Mouse (Mus musculus) naive thymus-derived CD4-positive, alpha-beta T cell, adult 5 months (primary cell): ENCODE results near the gene Wipf1. TPM values are rescaled to one million over a fixed set of nuclear protein-coding genes. Genes with fewer than 3 reads are reported as not detected.

Source experiments
- polyA plus RNA-seq: library from polyadenylated mRNA; unstranded; fragments of 100-300 nt; shearing (Covaris generic); gene quantifications from one replicate; pipeline ENCODE4 v1.2.1, GENCODE M21; 2017

The Wipf1 gene
- 64.9 TPM for polyA plus RNA-seq

GRCm38 (mm10) chr2:73529356-73530330 is at the start of gene Wipf1:
Wipf1 (minus strand) TSS chr2:73529734.

GRCm38 (mm10) chr2:73386356-73387046 is 143.0 kb downstream of the Wipf1 start, which contains the start of gene Gpr155:
Gpr155 (minus strand) TSS chr2:73386572.

Other genes starting within 250 kb of the Wipf1 start
- 6.2 TPM for gene Scrn3, start 217.1 kb downstream of the Wipf1 start, polyA plus RNA-seq
- gene Cir1, start 217.0 kb downstream of the Wipf1 start, polyA plus RNA-seq, result 33.0 TPM
- gene Gpr155, start 143.2 kb downstream of the Wipf1 start, polyA plus RNA-seq, result 7.2 TPM
- not detected for gene Chrna1, start 50.6 kb upstream of the Wipf1 start, polyA plus RNA-seq
- not detected for gene Chn1, start 245.6 kb upstream of the Wipf1 start, polyA plus RNA-seq